Mouse (Mus musculus) midbrain, embryonic 11.5 days (tissue): ENCODE data around the gene Casz1. TPM values are rescaled to one million over a fixed set of nuclear protein-coding genes. Genes with fewer than 3 reads are reported as not detected.

ENCODE experiments used
- ATAC-seq: fragments of 200-750 bp; cut with Nextera tagmentation; 2 replicates; pipeline ENCODE4 v1.8.0; 2017; ENCODE audit warnings: moderate TSS enrichment, moderate library complexity; ENCODE audit not compliant: low FRiP score
- DNase-seq: peaks from one replicate; pipeline ENCODE4 v3.0.0; 2015; ENCODE audit warnings: low spot score; ENCODE audit errors: missing footprints
- H3K27ac ChIP-seq: fragments of 300-500 bp; sonication (generic); 2 replicates; pipeline ENCODE4 v1.5.1; 2014; ENCODE audit warnings: low read depth, low read length
- H3K27me3 ChIP-seq: fragments of 300-500 bp; sonication (generic); 2 replicates; pipeline ENCODE4 v1.6.1; 2014; ENCODE audit warnings: mild to moderate bottlenecking, low read length, moderate library complexity, mixed read lengths; ENCODE audit not compliant: control insufficient read depth, insufficient read depth
- H3K36me3 ChIP-seq: fragments of 300-500 bp; sonication (generic); 2 replicates; pipeline ENCODE4 v1.6.1; 2014; ENCODE audit warnings: mild to moderate bottlenecking, low read length, moderate library complexity, mixed read lengths; ENCODE audit not compliant: control insufficient read depth, insufficient read depth
- H3K4me1 ChIP-seq: fragments of 300-500 bp; sonication (generic); 2 replicates; pipeline ENCODE4 v1.6.1; 2014; ENCODE audit warnings: low read length; ENCODE audit not compliant: control insufficient read depth, insufficient read depth
- H3K4me2 ChIP-seq: fragments of 300-500 bp; sonication (generic); 2 replicates; pipeline ENCODE4 v1.6.1; 2014; ENCODE audit warnings: mild to moderate bottlenecking, moderate library complexity
- H3K4me3 ChIP-seq: fragments of 300-500 bp; sonication (generic); 2 replicates; pipeline ENCODE4 v1.5.1; 2014; ENCODE audit warnings: low read depth, low read length
- H3K9ac ChIP-seq: fragments of 300-500 bp; sonication (generic); 2 replicates; pipeline ENCODE4 v1.6.1; 2014; ENCODE audit warnings: low read length
- H3K9me3 ChIP-seq: fragments of 300-500 bp; sonication (generic); 2 replicates; pipeline ENCODE4 v1.6.1; 2016; ENCODE audit warnings: low read length; ENCODE audit not compliant: control insufficient read depth
- whole genome bisulfite sequencing: fragments of 180-500 bp; shearing (Covaris S2); extraction: QIAGEN DNeasy Blood & Tissue Kit; methylation state at CpG from one replicate; pipeline ENCODE4 v1.1.7; 2014; 5-methylcytosine and 5-hydroxymethylcytosine counted together
- polyA plus RNA-seq: library from polyadenylated mRNA; unstranded; fragments of >200 nt; fragmentation: Nextera tagmentation; extraction: Ambion mirVana; gene quantifications from 2 replicates; pipeline ENCODE4 v1.2.1, GENCODE M21; 2014

Casz1 gene
- polyA plus RNA-seq, 1 experiment from 2014 or later: 1.6 TPM

- 81% methylated on average over 7 of the region's 7 CpGs for WGBS
- Histone ChIP-seq H3K4me1 (peaks cover 10% of the 10 kb centered on the region; the same call in 1 of the 2 replicates), H3K36me3 (no peaks in the 10 kb centered on the region), H3K27ac (no peak overlapping the region), H3K4me3 (no peak overlapping the region), H3K27me3 (no peaks in the 10 kb centered on the region; the same call in 1 of the 2 replicates), H3K4me2 (no peak overlapping the region), H3K9me3 (no peaks in the 10 kb centered on the region), H3K9ac (no peak overlapping the region)
- DNase-seq (no peak), ATAC-seq (no peak)
These were observed 170.6 kb downstream of the Casz1 start for GRCm38 (mm10) chr4:148974833-148975232.

DNA sequence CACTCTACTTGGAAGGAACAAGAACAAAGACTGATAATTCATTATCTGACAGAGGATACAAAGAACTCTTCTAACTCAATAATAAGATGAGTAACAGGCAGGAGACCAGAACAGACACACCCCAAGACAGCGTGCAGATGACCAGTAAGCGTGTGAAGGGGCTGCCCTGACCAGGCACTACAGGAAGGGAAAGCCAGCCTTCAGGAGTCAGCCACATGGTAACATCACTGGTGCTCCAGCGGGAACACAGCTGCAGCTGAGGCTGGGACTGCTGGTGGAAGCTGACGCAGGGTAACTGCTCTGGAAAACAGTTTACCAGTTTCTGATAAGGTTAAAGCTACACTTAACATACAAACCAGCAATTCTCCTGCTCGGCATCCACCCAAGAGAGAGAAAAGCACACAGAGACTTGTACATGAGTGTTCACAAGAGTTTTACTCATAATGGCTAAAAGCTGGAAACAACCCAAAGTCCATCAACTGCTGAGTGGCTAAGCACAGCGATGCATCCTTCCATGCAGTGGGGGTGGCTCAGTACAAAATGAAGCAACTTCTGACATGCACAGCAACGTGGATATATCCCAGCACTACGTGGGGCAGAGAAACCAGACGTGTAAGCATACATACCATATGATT lies 174.1 kb downstream of the Casz1 start:
- no peak for ATAC-seq

DNA sequence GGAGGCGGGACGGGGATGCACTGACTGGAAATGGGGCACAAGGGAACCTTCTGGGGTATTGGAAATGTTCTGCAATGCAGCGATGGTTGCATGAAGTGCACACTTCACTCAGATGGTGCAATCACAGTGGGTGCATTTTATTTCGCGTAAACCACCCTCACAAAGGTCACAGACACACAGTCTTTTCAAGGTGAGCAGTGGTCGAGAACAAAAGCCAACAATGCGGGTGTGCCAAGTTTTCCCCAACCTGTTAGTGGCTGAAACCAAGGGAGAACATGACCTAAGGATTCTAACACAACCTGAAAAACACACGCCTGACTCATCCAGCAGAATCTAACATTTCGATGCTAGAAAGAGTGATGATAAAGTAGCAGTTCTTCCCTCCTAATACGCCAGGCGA lies 174.7 kb downstream of the Casz1 start:
- Histone ChIP-seq H3K4me2 (no peak overlapping the region), H3K27ac (no peak overlapping the region), H3K9me3 (no peaks in the 10 kb centered on the region), H3K9ac (no peak overlapping the region), H3K4me1 (peaks cover 3% of the 10 kb centered on the region; the same call in 1 of the 2 replicates), H3K27me3 (no peaks in the 10 kb centered on the region), H3K36me3 (no peaks in the 10 kb centered on the region), H3K4me3 (no peak overlapping the region)
- 96% methylated on average over 11 of the region's 11 CpGs for WGBS
- DNase-seq: no peak
- no peak for ATAC-seq

More for the DNA sequence above, 174.1 kb downstream of the Casz1 start:
- 72% methylated on average over 9 of the region's 9 CpGs for WGBS
- no peak overlapping the region for H3K4me2 ChIP-seq
- no peaks in the 10 kb centered on the region for H3K27me3 ChIP-seq
- H3K36me3 ChIP-seq: no peaks in the 10 kb centered on the region
- no peak overlapping the region for H3K9ac ChIP-seq
- DNase-seq: no peak
- no peaks in the 10 kb centered on the region for H3K9me3 ChIP-seq
- no peak overlapping the region for H3K27ac ChIP-seq
- no peak overlapping the region for H3K4me3 ChIP-seq
- H3K4me1 ChIP-seq: peaks cover 3% of the 10 kb centered on the region; the same call in 1 of the 2 replicates

DNA sequence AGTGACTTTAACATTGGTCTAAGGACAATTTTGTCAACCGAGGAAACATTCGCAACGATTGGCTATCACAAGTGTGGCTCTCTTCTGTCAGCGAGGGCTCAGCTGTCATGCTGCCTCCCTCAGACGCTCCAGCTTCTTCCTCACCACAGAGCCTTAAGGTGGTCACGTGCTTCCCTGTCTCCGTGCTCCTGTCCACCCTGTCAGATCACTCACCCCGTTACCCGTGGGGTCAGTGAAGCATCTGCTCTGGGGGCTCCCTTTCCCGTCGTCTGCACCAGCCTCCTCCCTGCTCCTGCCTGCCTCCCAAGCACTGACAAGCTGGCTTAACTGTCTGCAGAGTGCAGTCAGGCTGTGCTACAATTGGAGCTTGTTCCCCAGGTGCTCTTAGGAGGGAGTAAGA lies 175.6 kb downstream of the Casz1 start:
- no peaks in the 10 kb centered on the region for H3K36me3 ChIP-seq
- WGBS: 71% methylated on average over 11 of the region's 11 CpGs
- no peak overlapping the region for H3K4me2 ChIP-seq
- ATAC-seq: 0 out of 2 replicates have a peak, but pooled peaks have one; percentile 44
- peaks cover 6% of the 10 kb centered on the region for H3K4me1 ChIP-seq
- no peak for DNase-seq
- H3K27me3 ChIP-seq: no peaks in the 10 kb centered on the region
- no peak overlapping the region for H3K27ac ChIP-seq
- no peak overlapping the region for H3K4me3 ChIP-seq
- no peaks in the 10 kb centered on the region for H3K9me3 ChIP-seq
- H3K9ac ChIP-seq: no peak overlapping the region

DNA sequence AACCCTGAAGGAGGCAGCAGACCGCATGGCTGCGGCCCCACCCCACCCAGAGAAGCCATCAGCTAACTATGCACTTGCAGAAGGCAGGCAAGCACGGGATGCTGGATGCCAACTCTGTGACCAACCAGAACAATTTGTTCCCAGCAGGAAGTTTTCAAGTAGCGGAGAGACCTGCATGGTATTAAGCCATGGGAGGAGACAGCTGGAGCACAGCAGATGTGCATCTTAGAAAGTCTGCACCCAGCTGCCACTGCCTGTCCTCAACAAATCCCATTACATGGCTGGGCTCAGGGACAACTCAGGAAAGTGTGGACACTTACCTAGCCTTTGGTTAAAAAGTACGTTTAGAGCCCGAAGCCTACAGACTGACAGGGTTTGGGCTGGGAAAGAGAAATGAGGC lies 178.0 kb downstream of the Casz1 start:
- 66% methylated on average over 6 of the region's 6 CpGs for WGBS
- H3K4me3 ChIP-seq: no peak overlapping the region
- peak; percentile 11; the same call in 1 of the 2 replicates for ATAC-seq

GRCm38 (mm10) chr4:148984701-148985540 lies 180.7 kb downstream of the Casz1 start:
- H3K4me3 ChIP-seq: no peak overlapping the region
- H3K4me1 ChIP-seq: peaks cover 14% of the 10 kb centered on the region
- no peak overlapping the region for H3K9ac ChIP-seq
- no peaks in the 10 kb centered on the region for H3K9me3 ChIP-seq
- H3K36me3 ChIP-seq: no peaks in the 10 kb centered on the region
- 52% methylated on average over 19 of the region's 19 CpGs for WGBS
- ATAC-seq (0 out of 2 replicates have a peak, but pooled peaks have one; percentile 30), DNase-seq (no peak)
- no peak overlapping the region for H3K4me2 ChIP-seq
- no peaks in the 10 kb centered on the region for H3K27me3 ChIP-seq
- H3K27ac ChIP-seq: no peak overlapping the region

More for the DNA sequence above, 178.0 kb downstream of the Casz1 start:
- no peaks in the 10 kb centered on the region for H3K36me3 ChIP-seq
- no peaks in the 10 kb centered on the region for H3K27me3 ChIP-seq
- no peak overlapping the region for H3K4me2 ChIP-seq
- no peak overlapping the region for H3K9ac ChIP-seq
- H3K9me3 ChIP-seq: no peaks in the 10 kb centered on the region
- H3K4me1 ChIP-seq: peaks cover 17% of the 10 kb centered on the region
- DNase-seq: no peak
- no peak overlapping the region for H3K27ac ChIP-seq

DNA sequence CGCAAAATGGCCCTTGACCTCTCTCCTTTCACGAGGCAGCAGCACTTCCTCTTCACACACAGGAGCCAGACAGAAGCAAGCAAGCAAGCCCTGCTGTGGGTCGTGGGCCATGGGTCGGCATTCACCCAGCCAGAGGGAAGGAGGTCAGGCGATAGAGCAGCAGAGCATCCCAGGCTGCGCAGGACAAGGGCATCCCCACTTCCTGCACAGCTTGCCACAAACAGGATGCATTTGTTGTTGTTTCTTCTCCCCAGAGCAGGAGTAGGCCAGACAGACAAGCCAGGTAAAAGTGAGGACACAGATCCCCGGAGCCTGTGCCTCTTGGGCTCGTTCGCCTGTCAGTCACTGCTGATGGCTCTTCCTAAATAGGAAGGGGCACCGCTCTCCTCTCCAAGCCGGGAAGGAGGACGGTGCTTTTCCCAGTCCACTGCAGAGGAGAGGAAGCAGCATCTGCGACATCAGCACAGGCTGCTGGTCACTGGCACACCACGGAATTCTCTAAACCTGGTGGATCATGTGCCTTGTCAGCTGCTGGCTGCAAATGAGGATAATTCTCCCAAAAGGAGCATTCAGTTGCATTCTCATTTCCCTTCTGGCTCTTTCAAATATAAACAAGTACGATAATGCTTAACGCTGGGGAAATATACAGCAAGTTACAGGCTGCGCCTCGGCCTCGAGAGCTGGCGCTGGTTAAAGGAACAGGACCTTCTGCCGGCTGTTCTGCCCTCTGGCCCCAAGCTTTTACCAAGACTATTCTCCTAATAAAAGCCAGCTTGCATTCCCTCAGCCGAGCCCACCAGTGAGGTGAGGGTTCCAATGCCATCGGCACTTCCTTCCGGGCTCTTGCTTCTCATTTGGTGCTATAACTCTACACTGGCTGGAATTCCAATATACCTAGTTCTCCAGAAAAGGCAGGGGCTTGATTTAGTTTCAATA lies 181.6 kb downstream of the Casz1 start:
- Histone ChIP-seq H3K36me3 (no peaks in the 10 kb centered on the region), H3K9ac (no peak overlapping the region), H3K4me2 (no peak overlapping the region), H3K4me1 (peaks cover 14% of the 10 kb centered on the region), H3K27ac (no peak overlapping the region), H3K4me3 (no peak overlapping the region), H3K9me3 (no peaks in the 10 kb centered on the region), H3K27me3 (no peaks in the 10 kb centered on the region)
- DNase-seq (peak; percentile 86), ATAC-seq (no peak)
- WGBS: 53% methylated on average over 24 of the region's 24 CpGs

DNA sequence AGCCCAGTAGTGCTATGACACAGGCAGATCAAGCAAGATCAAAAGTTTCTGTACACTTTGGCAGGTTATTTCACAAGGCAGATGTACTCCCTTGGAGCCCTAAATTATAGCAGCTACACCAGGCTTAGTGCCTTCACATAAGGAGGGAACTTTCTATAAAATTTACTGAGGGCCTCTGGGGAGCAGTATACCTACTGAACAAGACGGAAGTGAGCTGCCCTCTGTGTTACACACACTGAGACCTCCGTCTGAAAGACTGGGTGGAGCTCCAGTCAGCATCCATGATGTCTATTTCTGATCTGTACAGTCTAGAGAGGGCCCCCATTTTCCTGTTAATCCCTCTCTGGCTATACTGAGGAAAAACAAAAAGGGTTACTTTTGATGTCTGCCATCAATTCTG lies 185.8 kb downstream of the Casz1 start:
- no peak overlapping the region for H3K4me3 ChIP-seq
- ATAC-seq: no peak
- no peak overlapping the region for H3K4me2 ChIP-seq
- DNase-seq: no peak
- H3K27ac ChIP-seq: no peak overlapping the region
- peaks cover 9% of the 10 kb centered on the region for H3K4me1 ChIP-seq
- H3K9me3 ChIP-seq: no peaks in the 10 kb centered on the region
- no peak overlapping the region for H3K9ac ChIP-seq
- H3K36me3 ChIP-seq: no peaks in the 10 kb centered on the region
- no peaks in the 10 kb centered on the region for H3K27me3 ChIP-seq
- WGBS: 51% methylated on average over 2 of the region's 2 CpGs
